Mouse (Mus musculus): ENCODE data around the gene Mblac2.

DNA sequence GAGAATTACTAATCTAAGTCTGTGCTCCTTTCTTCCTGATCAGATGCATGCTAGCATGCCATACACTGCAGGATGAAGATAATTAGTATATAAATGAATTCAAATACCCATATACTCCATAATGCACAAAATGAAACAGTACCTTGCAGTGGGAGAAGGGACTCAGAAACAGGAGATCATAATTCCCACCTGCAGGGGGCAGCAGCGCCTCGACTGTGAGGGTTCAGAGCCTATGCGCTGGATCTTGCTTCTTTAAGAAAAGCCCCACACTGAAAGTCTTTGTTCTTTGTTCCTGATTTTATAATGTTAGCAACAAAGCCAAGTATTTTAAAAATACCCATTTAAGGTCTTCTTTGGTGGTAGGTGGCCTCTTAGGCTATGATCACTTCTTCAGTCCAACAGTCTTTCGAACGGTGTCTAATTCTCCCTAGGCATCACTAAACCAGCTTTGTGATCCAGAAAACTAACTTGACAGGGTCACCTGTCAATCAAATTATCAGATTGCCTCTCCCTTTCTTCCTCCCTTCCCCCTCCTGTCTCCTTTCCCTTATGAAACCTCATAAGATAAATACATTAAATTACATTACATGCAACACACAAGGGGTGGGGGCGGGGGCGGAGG lies 56.0 kb downstream of the Mblac2 start:
- TF ChIP-seq CTCF (IDR thresholded peaks at IDR 0.05; ENCODE audit: low read depth) (peak; percentile 81), EP300 (IDR thresholded peaks at IDR 0.05; ENCODE audit: low read depth) (no peak)

Data from liver, embryonic 14.5 days (tissue).